Mouse (Mus musculus): ENCODE measurements at regions not wholly inside any gene's neighbourhood (a gene's known extent, or its start where the extent isn't known, plus 50 kb on each side); places are given as distances from the start of the nearest gene placed in this dataset.

DNA sequence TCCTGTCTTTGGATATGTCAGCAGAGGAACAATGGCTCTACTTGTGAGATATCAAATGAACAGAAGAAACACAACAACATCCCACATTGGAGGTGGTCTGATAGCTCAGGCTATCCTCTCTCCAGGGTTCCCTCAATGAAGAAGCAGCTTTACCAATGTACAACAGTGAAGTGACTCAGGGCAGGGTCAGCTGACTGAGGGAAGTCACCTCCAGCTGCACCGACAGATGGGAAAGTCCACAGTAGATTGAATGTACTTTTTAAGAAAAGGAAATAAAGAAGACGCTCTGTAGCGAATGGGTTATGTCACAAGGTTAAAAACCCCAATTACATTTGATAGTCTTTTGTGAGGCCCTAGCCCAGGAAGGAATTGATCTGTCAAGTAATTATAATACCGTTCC is 62.6 kb upstream of the Tnfaip3 start:
- DNase-seq (ENCODE audit: low read depth): no peak

DNA sequence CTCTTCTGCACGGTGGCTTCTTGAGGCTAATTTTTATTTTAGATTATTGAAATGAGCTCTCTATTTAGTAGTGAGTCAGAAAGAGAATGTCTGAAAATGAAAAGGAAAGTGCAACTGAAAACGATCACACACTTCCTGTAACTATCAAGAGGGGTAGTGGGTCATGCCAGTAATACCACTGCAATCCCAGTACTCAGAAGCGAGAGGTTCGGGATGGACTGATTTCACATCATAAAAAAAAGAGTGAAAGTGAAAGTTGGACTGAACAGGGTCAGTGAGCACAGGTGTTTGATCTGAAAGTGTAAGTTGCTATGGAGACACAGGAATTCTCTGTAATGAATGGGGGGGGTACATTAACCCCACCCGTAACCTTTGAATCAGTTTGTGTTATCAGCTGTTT is 52.9 kb upstream of the Tnfaip3 start:
- no peak for DNase-seq (ENCODE audit: low read depth)

DNA sequence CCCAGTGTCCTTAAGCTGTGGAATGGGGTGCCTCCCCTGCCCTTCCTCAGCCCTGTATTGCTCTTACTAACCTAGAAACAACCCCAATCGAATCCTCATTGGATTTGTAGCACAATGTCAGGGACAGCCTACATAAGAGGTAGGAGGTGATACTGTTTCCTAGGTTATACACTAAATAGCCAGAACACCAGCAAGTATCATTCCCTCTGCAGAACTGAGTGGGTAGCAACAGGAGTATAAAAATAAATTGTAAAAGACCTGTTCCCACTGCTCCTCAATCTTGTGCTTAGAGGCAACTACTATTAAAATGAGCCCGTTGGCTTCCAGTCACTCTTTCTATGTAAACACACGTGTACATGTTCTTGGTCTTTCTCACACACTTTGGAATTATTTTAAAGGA is 52.2 kb upstream of the Tnfaip3 start:
- no peak for DNase-seq (ENCODE audit: low read depth)

DNA sequence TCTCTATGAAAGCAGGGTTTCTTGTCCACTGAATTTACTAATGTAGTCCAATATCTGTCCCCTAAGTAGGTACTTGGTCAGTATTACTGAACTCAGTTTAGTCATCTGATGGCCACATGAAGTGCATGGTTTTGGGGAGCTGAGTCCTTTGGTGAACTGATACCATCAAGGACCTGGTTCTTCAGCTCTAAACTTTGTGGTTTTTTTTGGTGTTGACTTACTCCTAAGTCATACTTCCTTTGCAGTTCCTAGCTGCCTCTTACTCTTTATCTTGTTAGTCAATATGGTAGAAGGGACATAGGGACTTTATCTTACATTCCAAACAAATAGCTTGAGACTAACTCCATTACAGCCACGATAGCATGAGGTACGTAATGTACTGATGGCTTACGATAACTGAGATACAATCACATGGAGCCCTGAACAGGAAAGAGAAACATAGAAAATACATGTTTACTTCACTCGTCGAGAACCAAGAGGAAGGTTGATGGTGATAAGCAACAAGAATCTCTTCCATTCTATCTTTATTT is 51.4 kb upstream of the Tnfaip3 start:
- DNase-seq (ENCODE audit: low read depth): no peak

Measured in gonadal fat pad, adult 2 months (tissue).